Mouse (Mus musculus) liver (tissue): Measurements from ENCODE around the gene E2f6.

Experiments
- DNase-seq: peaks from one replicate; pipeline ENCODE4 v3.0.0-alpha.2; 2020; ENCODE audit warnings: mixed read lengths

The E2f6 gene

GRCm38 (mm10) chr12:16876667-16877066 is 65.9 kb downstream of the E2f6 start:
- DNase-seq, result no peak

- DNase-seq, result no peak
Measured at GRCm38 (mm10) chr12:16877141-16877540, 66.4 kb downstream of the E2f6 start.

GRCm38 (mm10) chr12:16877679-16878078 is 66.9 kb downstream of the E2f6 start:
- no peak for DNase-seq

GRCm38 (mm10) chr12:16879369-16879768 is 68.6 kb downstream of the E2f6 start:
- DNase-seq, result no peak

GRCm38 (mm10) chr12:16880077-16880476 is 69.3 kb downstream of the E2f6 start:
- DNase-seq, result no peak

- DNase-seq, result no peak
Measured at GRCm38 (mm10) chr12:16882442-16882841, 71.7 kb downstream of the E2f6 start.

GRCm38 (mm10) chr12:16883111-16883510 is 72.3 kb downstream of the E2f6 start:
- no peak for DNase-seq

GRCm38 (mm10) chr12:16884534-16884933 is 73.8 kb downstream of the E2f6 start:
- DNase-seq, result no peak

GRCm38 (mm10) chr12:16886354-16886753 is 75.6 kb downstream of the E2f6 start:
- no peak for DNase-seq
